Mouse (Mus musculus): ENCODE data around the gene Lin9.

DNA sequence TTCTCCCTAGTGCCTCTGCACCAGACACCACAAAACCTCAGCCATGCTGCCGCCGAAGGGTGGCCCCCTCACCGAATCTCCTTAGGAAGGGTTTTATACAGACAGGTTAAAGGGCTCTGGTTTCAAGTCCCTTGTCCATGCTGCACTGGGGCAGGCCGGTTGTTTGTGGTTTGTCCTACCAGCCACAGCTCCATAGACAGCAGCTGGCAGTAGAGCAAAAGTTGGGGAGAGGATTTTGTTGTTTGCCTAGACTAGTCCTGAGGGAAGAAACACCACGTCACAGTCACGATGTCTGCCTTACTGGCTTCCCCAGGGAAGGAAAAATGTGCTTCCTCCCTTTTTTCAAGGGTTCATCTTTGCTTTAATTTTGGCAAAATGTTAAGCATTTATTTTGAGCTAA is 40.4 kb upstream of the Lin9 start:
- TF ChIP-seq CTCF (IDR thresholded peaks at IDR 0.05): no peak
- no peak for TF ChIP-seq EP300 (IDR thresholded peaks at IDR 0.05)

Measured in lung, postnatal 0 days (tissue).